14 mouse cellular contexts compared by ENCODE assay signal in genomic region chr6:35814476-35814875, GRCm38 (mm10).
"Had no signal": no experiment of that assay in that cellular context is flagged by ENCODE, and none has a peak within 500 bp of the region (broad histone marks: within the 10 kb centered on the region; RNA-seq: fewer than 3 reads in every experiment).

No protein-coding gene starts in this region.

- H3K4me1 ChIP-seq: limb, embryonic 15.5 days; liver, embryonic 13.5 days; lung, embryonic 15.5 days; megakaryocyte, embryonic 14.5 days; neural tube, embryonic 13.5 days had no signal

- H3K27ac ChIP-seq: limb, embryonic 15.5 days; liver, embryonic 13.5 days; lung, embryonic 15.5 days; macrophage; neural tube, embryonic 13.5 days had no signal

- H3K9me3 ChIP-seq: limb, embryonic 15.5 days; liver, embryonic 13.5 days; lung, embryonic 15.5 days; neural tube, embryonic 13.5 days had no signal

- ATAC-seq: liver, postnatal 0 days; midbrain, embryonic 16.5 days had no signal

- DNase-seq: kidney, postnatal 14 days; liver, embryonic 13.5 days; liver, postnatal 0 days; lung, postnatal 14 days; retina, postnatal 1 day; right cerebral cortex, postnatal 25 days; thymus, postnatal 4 days had no signal

- H3K9ac ChIP-seq: limb, embryonic 15.5 days; liver, embryonic 13.5 days; liver, postnatal 0 days; lung, embryonic 15.5 days; neural tube, embryonic 13.5 days had no signal

- H3K4me3 ChIP-seq: limb, embryonic 15.5 days; liver, embryonic 13.5 days; lung, embryonic 15.5 days; megakaryocyte, embryonic 14.5 days; neural tube, embryonic 13.5 days had no signal

- H3K36me3 ChIP-seq: limb, embryonic 15.5 days; liver, embryonic 13.5 days; lung, embryonic 15.5 days; neural tube, embryonic 13.5 days had no signal

- H3K27me3 ChIP-seq: limb, embryonic 15.5 days; liver, embryonic 13.5 days; lung, embryonic 15.5 days; megakaryocyte, embryonic 14.5 days; neural tube, embryonic 13.5 days had no signal

- H3K4me2 ChIP-seq: limb, embryonic 15.5 days; liver, embryonic 13.5 days; lung, embryonic 15.5 days; midbrain, embryonic 11.5 days; neural tube, embryonic 13.5 days had no signal
